Mouse (Mus musculus) lung, embryonic 15.5 days (tissue): ENCODE data around the gene Psen1. TPM values are rescaled to one million over a fixed set of nuclear protein-coding genes. Genes with fewer than 3 reads are reported as not detected.

Experiments used
- ATAC-seq: fragments of 200-750 bp; cut with Nextera tagmentation; 2 replicates; pipeline ENCODE4 v1.8.0; 2017; ENCODE audit warnings: moderate number of reproducible peaks, borderline replicate concordance; ENCODE audit not compliant: low FRiP score, low TSS enrichment; ENCODE audit errors: extremely low read depth
- H3K27ac ChIP-seq: fragments of 300-500 bp; sonication (generic); 2 replicates; pipeline ENCODE4 v1.5.1; 2015; ENCODE audit warnings: moderate library complexity, mild to moderate bottlenecking, inconsistent platforms
- H3K27me3 ChIP-seq: fragments of 300-500 bp; sonication (generic); 2 replicates; pipeline ENCODE4 v1.6.1; 2015; ENCODE audit warnings: inconsistent platforms
- H3K36me3 ChIP-seq: fragments of 300-500 bp; sonication (generic); 2 replicates; pipeline ENCODE4 v1.6.1; 2015; ENCODE audit warnings: inconsistent platforms
- H3K4me1 ChIP-seq: fragments of 300-500 bp; sonication (generic); 2 replicates; pipeline ENCODE4 v1.6.1; 2015; ENCODE audit warnings: inconsistent platforms
- H3K4me2 ChIP-seq: fragments of 300-500 bp; sonication (generic); 2 replicates; pipeline ENCODE4 v1.6.1; 2015; ENCODE audit warnings: inconsistent platforms, mild to moderate bottlenecking, moderate library complexity
- H3K4me3 ChIP-seq: fragments of 300-500 bp; sonication (generic); 2 replicates; pipeline ENCODE4 v1.5.1; 2015; ENCODE audit warnings: mild to moderate bottlenecking, inconsistent platforms
- H3K9ac ChIP-seq: fragments of 300-500 bp; sonication (generic); 2 replicates; pipeline ENCODE4 v1.6.1; 2015; ENCODE audit warnings: inconsistent platforms
- H3K9me3 ChIP-seq: fragments of 300-500 bp; sonication (generic); 2 replicates; pipeline ENCODE4 v1.6.1; 2016; ENCODE audit warnings: inconsistent platforms
- WGBS: fragments of 180-500 bp; shearing (Covaris S2); methylation state at CpG from one replicate; pipeline ENCODE4 v1.1.7; 2015; 5-methylcytosine and 5-hydroxymethylcytosine counted together
- polyA plus RNA-seq: library from polyadenylated mRNA; unstranded; fragments of >200 nt; fragmentation: Nextera tagmentation; extraction: Ambion mirVana; gene quantifications from 2 replicates; pipeline ENCODE4 v1.2.1, GENCODE M21; 2015

The Psen1 gene
- polyA plus RNA-seq, result 51.7 and 52.6 TPM in 2 replicates

DNA sequence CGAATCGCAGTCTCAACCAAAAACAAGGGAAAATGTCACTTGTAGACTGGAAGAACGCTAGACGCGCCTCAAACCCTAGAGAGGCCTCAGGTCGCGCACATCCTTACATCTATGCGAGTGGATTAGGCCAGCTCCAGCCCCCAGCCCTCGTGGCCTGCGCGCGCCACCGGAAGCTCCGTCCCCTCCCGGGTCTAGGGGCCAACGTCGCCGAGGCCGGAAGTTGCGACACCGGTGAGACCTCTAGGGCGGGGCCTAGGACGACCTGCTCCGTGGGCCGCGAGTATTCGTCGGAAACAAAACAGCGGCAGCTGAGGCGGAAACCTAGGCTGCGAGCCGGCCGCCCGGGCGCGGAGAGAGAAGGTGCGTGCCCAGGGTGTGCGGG lies at the start of gene Psen1:
Gene Psen1, plus strand, starts transcription at position 219 of the 382 bp plus-strand sequence.
- peaks cover 15% of the 10 kb centered on the region for H3K4me1 ChIP-seq
- peak within 1 kb of the TSS; percentile 80 for H3K9ac ChIP-seq
- H3K36me3 ChIP-seq, result no peaks in the 10 kb centered on the region
- peak within 1 kb of the TSS; percentile 91 for H3K27ac ChIP-seq
- no peaks in the 10 kb centered on the region for H3K27me3 ChIP-seq
- under 1% methylated on average over 38 of the region's 38 CpGs for WGBS
- H3K4me2 ChIP-seq, result peak within 1 kb of the TSS; percentile 72
- peak; percentile 99 for ATAC-seq
- H3K9me3 ChIP-seq, result no peaks in the 10 kb centered on the region
- H3K4me3 ChIP-seq, result peak within 1 kb of the TSS; percentile 85

DNA sequence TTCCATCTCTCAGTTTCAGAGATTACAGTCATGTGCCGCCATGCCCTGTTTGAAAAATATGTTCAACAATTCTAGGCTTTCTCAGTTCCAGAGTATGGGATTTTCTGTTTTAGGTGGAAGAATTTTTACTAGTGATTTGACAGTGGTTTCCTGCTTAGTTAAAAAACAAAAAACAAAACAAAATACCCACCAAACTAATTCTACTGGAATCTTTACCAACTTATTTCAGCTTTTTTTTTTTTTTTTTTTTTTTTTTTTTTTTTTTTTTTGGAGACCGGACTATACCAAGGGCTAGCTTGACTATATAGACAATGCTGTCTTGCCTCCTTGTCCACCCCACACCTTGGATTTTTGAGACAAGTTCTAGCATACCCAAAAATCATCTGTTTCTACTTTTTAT lies 46.7 kb upstream of the Psen1 start:
- Histone ChIP-seq H3K36me3 (peaks cover 62% of the 10 kb centered on the region), H3K4me3 (no peak overlapping the region), H3K9me3 (no peaks in the 10 kb centered on the region), H3K4me2 (no peak overlapping the region), H3K27ac (no peak overlapping the region), H3K27me3 (no peaks in the 10 kb centered on the region), H3K9ac (no peak overlapping the region), H3K4me1 (no peaks in the 10 kb centered on the region)
- ATAC-seq, result no peak
- 87% methylated on average over 2 of the region's 2 CpGs for WGBS

DNA sequence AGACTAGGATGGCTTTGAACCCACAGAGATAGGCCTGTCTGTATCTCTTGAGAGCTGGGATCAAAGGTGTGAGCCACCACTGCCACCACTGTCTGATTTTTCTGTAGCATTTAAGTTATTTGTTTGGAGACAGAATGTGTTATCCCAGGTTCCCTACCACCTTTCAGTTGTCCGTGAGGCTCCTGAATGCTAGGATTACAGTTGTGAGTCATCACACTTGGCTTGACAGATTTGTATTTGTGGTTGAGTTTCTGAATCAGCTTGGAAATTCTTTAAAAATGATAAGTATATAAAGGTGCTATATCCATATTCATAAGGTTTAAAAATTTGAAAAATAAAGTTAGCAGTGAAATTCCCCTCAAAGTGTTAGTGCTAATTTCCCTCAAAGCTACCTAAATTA lies 44.8 kb upstream of the Psen1 start:
- Histone ChIP-seq H3K4me2 (no peak overlapping the region), H3K27ac (no peak overlapping the region), H3K27me3 (no peaks in the 10 kb centered on the region), H3K9ac (no peak overlapping the region), H3K4me1 (no peaks in the 10 kb centered on the region), H3K4me3 (no peak overlapping the region), H3K36me3 (peaks cover 57% of the 10 kb centered on the region), H3K9me3 (no peaks in the 10 kb centered on the region)
- 79% methylated on average over 1 of the region's 1 CpGs for WGBS
- ATAC-seq, result no peak

DNA sequence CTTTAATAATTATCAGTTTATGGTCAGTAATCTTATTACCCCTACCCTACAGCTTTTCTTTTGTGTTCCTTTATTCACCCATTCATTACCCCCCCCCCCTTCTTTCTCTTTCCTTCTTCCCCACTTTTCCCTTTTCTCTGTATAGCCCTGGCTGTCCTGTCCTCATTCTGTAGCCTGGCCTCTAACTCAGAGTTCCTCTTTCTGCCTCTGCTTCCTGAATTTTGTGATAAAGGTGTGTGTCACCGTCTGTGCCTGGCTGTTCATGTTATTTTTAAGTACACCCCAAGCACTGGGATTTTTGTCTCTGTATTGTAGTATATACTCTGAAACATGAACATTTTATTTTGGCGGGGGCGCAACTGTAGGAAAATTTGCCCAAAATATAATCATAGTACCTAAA lies 37.6 kb upstream of the Psen1 start:
- no peak for ATAC-seq
- WGBS, result 94% methylated on average over 3 of the region's 3 CpGs
- H3K4me2 ChIP-seq, result no peak overlapping the region
- H3K36me3 ChIP-seq, result peaks cover 64% of the 10 kb centered on the region
- no peaks in the 10 kb centered on the region for H3K9me3 ChIP-seq
- no peak overlapping the region for H3K4me3 ChIP-seq
- no peak overlapping the region for H3K27ac ChIP-seq
- no peaks in the 10 kb centered on the region for H3K4me1 ChIP-seq
- no peaks in the 10 kb centered on the region for H3K27me3 ChIP-seq
- H3K9ac ChIP-seq, result no peak overlapping the region

DNA sequence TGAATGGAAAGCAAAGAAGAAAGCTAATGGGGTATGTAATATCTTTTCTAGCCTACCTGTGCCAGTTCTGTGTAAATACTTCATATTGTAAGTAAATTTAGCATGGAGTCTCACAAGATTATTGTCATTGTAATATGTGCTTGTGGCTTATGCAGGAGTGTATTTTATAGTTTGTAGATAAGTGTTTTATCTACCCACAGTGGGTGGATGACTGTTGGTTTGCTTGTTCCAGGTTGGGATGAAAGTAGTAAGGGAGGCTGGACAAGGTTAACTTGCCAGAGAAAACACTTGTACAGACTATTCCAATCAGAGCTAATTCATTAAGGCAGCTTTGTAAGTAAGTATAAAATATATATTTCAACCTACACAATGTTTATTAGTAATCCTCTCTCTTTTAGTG lies 36.5 kb upstream of the Psen1 start:
- Histone ChIP-seq H3K4me2 (no peak overlapping the region), H3K27me3 (no peaks in the 10 kb centered on the region), H3K4me1 (no peaks in the 10 kb centered on the region), H3K4me3 (no peak overlapping the region), H3K9me3 (no peaks in the 10 kb centered on the region), H3K36me3 (peaks cover 63% of the 10 kb centered on the region), H3K9ac (no peak overlapping the region), H3K27ac (no peak overlapping the region)
- no peak for ATAC-seq

DNA sequence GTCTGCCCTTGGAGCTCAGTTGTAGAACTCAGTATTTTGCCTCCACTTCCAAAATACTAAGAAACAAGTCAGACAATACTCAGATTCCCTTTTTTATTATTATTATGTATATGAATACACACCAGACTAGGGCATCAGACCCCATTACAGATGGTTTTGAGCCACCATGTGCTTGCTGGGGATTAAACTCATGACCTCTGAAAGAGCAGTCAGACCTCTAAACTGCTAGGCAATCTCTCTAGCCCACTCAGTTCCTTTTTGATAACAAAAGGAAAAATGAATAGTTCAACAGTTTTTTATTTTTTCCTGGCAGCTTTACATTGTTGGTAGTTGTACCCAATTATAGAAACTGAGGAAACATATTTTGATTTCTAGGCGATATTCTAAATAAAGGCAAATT lies 2.5 kb upstream of the Psen1 start:
- no peak overlapping the region for H3K4me3 ChIP-seq
- 96% methylated on average over 1 of the region's 1 CpGs for WGBS

DNA sequence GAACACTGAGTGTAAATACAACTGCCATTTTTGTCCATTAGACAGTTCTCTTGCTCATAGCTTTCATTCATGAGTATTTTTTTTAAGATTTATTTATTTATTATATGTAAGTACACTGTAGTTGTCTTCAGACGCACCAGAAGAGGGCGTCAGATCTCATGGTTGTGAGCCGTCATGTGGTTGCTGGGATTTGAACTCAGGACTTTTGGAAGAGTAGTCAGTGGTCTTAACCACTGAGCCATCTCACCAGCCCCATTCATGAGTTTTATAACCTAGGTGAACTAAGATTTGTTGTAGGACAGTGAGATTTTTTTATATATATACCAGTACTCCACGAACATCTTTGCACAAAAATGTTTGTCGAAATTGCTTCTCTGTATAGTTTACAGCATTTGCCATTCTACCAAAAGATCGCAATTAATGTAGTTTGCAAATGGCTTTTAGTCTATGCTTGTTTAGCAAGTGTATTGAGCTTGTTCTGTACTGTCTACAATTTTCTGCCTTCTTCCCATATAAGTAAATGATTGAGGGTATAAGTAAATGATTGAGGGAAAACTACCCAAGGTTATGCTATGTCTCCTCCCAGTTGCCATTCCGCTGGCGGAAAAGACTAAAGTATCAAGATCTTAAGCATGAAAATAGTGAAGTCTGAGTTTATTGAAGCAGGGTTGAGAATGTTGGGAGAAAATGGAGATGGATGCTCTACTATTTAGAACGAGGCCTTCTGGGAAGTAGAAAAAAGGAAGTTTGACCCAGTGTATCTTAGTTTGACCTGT lies 1.2 kb upstream of the Psen1 start:
- ATAC-seq, result no peak
- Histone ChIP-seq H3K27me3 (no peaks in the 10 kb centered on the region), H3K4me1 (peaks cover 15% of the 10 kb centered on the region), H3K36me3 (peaks cover 7% of the 10 kb centered on the region), H3K4me3 (no peak overlapping the region), H3K4me2 (peak overlapping the region; percentile 72; the same call in 1 of the 2 replicates), H3K27ac (0 out of 2 replicates have a peak overlapping the region, but pooled peaks have one; percentile 91), H3K9me3 (no peaks in the 10 kb centered on the region), H3K9ac (no peak overlapping the region)
- 87% methylated on average over 9 of the region's 9 CpGs for WGBS

More for the DNA sequence above, 2.5 kb upstream of the Psen1 start:
- H3K27ac ChIP-seq, result no peak overlapping the region
- no peaks in the 10 kb centered on the region for H3K9me3 ChIP-seq
- no peak for ATAC-seq
- H3K4me2 ChIP-seq, result no peak overlapping the region
- H3K36me3 ChIP-seq, result peaks cover 16% of the 10 kb centered on the region
- H3K4me1 ChIP-seq, result peaks cover 15% of the 10 kb centered on the region
- H3K27me3 ChIP-seq, result no peaks in the 10 kb centered on the region
- H3K9ac ChIP-seq, result no peak overlapping the region

DNA sequence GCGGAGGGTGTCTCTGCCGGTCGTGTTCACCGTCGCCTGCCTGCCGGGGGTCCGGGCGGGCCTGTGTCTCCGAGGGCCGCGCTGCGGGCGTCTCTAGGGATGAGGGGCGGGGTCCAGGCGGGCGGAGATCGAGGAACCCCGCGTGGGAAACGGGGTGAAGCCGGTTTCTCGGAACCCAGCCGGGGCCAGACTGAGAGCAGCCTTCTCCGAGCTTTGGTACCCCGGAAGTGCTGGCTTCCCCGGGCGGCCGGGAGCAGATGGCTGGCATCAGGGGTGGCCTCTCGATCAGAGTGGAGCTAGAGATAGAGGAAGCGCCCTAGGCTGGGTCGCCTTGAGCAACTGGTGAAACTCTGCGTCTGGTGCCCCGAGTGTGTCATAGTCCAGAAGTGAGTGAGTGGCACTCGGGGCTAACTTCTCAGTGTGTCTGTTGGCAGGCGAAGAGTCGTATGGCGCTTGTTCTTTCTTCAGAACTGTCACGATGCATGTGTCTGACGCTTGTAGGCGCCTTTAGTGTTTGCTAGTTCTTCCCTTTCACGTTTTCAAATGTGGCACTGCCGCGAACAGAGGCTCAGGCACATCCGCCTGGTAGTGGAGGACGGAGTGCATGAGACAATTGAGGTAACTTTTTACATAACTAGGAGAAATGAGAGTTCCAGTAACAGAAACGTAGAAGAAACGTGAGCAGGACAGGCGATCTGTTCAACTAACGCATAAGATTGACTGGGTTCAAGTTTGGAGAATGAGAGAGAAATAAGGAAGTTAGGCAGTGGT lies 549 bp downstream of the Psen1 start:
- ATAC-seq, result peak; percentile 87
- WGBS, result under 1% methylated on average over 49 of the region's 49 CpGs
- peak overlapping the region; percentile 91 for H3K27ac ChIP-seq
- H3K9me3 ChIP-seq, result no peaks in the 10 kb centered on the region
- peak overlapping the region; percentile 72 for H3K4me2 ChIP-seq
- peak overlapping the region; percentile 80 for H3K9ac ChIP-seq
- H3K4me1 ChIP-seq, result peaks cover 15% of the 10 kb centered on the region
- no peaks in the 10 kb centered on the region for H3K27me3 ChIP-seq
- H3K4me3 ChIP-seq, result peak overlapping the region; percentile 85
- no peaks in the 10 kb centered on the region for H3K36me3 ChIP-seq

DNA sequence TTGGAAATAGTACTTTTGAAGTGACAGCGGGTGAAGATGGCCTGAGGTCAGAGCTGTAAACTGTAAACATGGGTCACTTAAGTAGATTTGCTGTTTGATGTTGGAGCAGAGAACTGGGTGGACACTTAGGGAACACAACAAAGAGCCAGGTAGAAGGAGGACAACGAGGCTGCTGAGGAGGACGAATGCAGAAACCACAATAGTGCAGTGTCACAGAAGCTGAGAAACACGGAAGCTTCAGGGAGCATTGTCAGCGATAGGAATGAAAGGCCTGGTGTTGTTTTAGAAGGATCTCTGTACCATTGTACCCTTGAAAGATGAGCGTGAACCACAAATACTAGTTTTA lies 1.1 kb downstream of the Psen1 start:
- Histone ChIP-seq H3K27ac (peak overlapping the region; percentile 91), H3K9me3 (no peaks in the 10 kb centered on the region), H3K36me3 (no peaks in the 10 kb centered on the region), H3K9ac (peak overlapping the region; percentile 80), H3K4me1 (peaks cover 15% of the 10 kb centered on the region), H3K4me2 (peak overlapping the region; percentile 72), H3K27me3 (no peaks in the 10 kb centered on the region), H3K4me3 (peak overlapping the region; percentile 85)
- ATAC-seq, result no peak
- WGBS, result 21% methylated on average over 6 of the region's 6 CpGs

DNA sequence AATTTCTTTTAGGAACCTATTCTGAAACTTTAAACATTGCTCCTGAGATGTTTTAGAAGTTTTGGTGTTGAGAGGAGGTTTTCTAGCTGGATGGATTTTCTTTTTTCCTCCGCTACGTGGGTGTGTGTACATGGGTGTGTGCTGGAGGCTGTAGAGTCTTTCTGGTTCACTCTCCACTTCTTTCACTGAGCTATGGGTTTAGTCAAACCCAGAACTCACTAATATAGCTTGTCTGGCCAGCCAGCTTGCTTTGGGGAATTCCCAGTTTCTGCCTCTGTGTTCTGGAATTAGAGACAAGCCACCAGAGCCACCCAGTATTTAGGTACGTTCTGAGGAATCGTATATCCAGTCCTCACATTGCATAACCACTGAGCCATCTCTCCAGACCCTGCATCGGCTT lies 6.1 kb downstream of the Psen1 start:
- Histone ChIP-seq H3K4me3 (no peak overlapping the region), H3K9ac (no peak overlapping the region), H3K36me3 (no peaks in the 10 kb centered on the region), H3K9me3 (no peaks in the 10 kb centered on the region), H3K4me1 (peaks cover 12% of the 10 kb centered on the region), H3K27ac (no peak overlapping the region), H3K27me3 (no peaks in the 10 kb centered on the region), H3K4me2 (no peak overlapping the region)
- ATAC-seq, result no peak
- WGBS, result 93% methylated on average over 5 of the region's 5 CpGs

DNA sequence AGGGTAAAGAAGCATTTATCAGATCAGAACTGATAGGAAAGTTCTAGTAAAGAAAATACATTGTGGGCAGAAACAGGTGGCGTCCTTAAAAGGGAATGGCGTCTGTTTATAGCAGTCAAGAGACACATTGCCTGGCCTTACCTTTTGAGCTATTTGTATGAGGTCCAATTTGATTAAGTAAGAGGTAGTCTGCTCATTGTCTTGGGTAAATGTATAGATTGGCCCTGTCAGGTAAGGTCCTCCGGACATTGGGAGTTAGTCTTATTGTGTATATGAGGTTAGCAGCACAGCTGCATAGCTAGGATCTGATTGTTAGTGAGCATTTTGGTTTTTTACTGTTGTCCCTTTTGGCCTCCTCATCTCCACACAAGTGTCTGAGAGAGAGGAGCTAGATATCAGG lies 6.7 kb downstream of the Psen1 start:
- no peak overlapping the region for H3K27ac ChIP-seq
- no peak overlapping the region for H3K4me3 ChIP-seq
- H3K4me2 ChIP-seq, result no peak overlapping the region
- H3K36me3 ChIP-seq, result 0 out of 2 replicates have a peak, but pooled peaks cover 4% of the 10 kb centered on the region
- no peaks in the 10 kb centered on the region for H3K27me3 ChIP-seq
- no peaks in the 10 kb centered on the region for H3K9me3 ChIP-seq
- no peak overlapping the region for H3K9ac ChIP-seq
- 92% methylated on average over 3 of the region's 3 CpGs for WGBS
- ATAC-seq, result no peak
- H3K4me1 ChIP-seq, result peaks cover 6% of the 10 kb centered on the region

DNA sequence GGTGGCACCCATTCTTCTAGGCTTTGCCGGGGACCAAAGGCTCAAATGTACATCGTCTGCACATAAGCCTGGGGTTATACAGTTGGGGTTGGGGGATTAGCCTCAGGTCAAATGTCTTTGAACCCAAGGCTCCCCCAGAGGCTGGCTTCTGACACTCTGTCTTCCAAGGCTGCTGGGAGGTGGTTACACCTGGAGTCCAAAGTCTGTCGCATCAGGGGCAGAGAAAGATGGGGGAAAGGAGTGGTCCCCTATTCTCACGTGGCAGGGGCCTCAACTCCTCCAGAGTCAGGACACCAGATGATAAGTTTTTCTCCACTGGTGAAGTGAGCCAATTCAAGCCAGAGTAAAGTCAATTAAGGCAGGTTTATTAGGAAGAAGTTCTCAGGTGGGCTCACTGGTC lies 10.7 kb downstream of the Psen1 start:
- Histone ChIP-seq H3K36me3 (peaks cover 18% of the 10 kb centered on the region; the same call in 1 of the 2 replicates), H3K9ac (no peak overlapping the region), H3K27ac (no peak overlapping the region), H3K4me3 (no peak overlapping the region), H3K4me2 (no peak overlapping the region), H3K27me3 (no peaks in the 10 kb centered on the region), H3K9me3 (no peaks in the 10 kb centered on the region), H3K4me1 (no peaks in the 10 kb centered on the region)
- no peak for ATAC-seq
- WGBS, result 85% methylated on average over 4 of the region's 4 CpGs
